Mouse (Mus musculus) activated CD4-positive, CD25-positive, alpha-beta regulatory T cell (primary cell): ENCODE data around the gene C1galt1. TPM values are rescaled to one million over a fixed set of nuclear protein-coding genes. Genes with fewer than 3 reads are reported as not detected.

Experiments
- polyA plus RNA-seq, 2 experiments: library from polyadenylated mRNA; unstranded; fragments of 100-300 nt; shearing (Covaris generic); gene quantifications; one replicate each; pipeline ENCODE4 v1.2.1; 2017

C1galt1 gene
- 10 to 100 TPM; 21.3 to 29.6 TPM for polyA plus RNA-seq

DNA sequence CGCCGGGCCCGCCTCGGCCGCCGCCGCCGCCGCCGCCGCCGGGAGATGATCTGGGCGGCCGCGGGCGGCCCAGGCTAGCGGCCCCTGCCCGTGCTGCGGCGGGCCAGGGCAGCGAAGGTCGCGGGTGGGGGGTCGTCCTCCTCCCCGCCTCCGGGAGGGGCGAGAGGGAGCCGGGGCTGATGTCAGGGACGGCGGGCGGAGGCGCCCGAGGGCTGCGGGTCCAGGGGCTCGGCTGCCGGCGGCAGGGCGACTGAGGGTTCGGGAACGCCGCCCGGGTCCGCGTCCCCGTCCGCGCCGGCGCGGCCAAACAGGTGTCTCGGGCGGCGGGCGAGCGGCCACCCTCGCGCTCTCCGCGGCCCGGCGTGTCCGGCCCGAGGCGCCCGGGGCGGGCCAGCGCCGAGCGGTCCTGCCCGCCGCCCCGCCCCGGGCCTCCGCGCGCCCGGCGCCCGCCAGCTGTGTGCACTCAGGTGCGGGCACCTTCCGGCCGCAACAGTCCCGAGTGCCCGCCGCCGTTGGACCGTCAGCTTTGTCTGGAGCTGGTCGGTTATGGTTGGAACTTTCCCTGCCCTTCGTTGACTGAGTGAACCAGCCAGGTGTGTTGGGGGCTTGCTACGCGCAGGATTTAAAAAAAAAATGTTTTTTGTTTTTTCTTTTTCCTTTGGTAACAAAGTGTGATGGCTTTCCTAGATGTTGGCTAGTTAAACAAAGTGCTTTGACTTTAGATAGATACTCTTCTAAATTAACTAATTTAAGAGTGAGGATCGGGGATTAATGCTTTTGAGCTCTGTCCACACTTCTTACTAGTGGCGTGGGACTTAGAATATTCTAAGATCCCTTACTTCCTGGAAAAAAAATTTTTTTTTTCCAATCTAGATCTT is at the start of gene C1galt1:
Gene C1galt1, plus strand, starts transcription at position 41 of the 878 bp plus-strand sequence.

Other genes with a start within 250 kb of the C1galt1 start
- 1 to 10 TPM; 5.2 to 5.5 TPM for gene Asns, start 151.6 kb upstream of the C1galt1 start, polyA plus RNA-seq